Mouse (Mus musculus) limb, embryonic 15.5 days (tissue): Measurements from ENCODE around the gene Nrde2. TPM values are rescaled to one million over a fixed set of nuclear protein-coding genes. Genes with fewer than 3 reads are reported as not detected.
A peak's percentile ranks its signal among the peaks of the same experiment; 100 is the strongest.

ENCODE experiments used
- ATAC-seq: fragments of 200-750 bp; cut with Nextera tagmentation; 2 replicates; pipeline ENCODE4 v1.8.0; 2017; ENCODE audit warnings: low read depth, moderate TSS enrichment; ENCODE audit not compliant: insufficient number of reproducible peaks, low FRiP score, low TSS enrichment
- H3K27ac ChIP-seq: fragments of 300-500 bp; sonication (generic); 2 replicates; pipeline ENCODE4 v1.5.1; 2015; ENCODE audit warnings: moderate library complexity, mild to moderate bottlenecking, inconsistent platforms
- H3K27me3 ChIP-seq: fragments of 300-500 bp; sonication (generic); 2 replicates; pipeline ENCODE4 v1.6.1; 2015; ENCODE audit warnings: inconsistent platforms
- H3K36me3 ChIP-seq: fragments of 300-500 bp; sonication (generic); 2 replicates; pipeline ENCODE4 v1.6.1; 2015; ENCODE audit warnings: inconsistent platforms
- H3K4me1 ChIP-seq: fragments of 300-500 bp; sonication (generic); 2 replicates; pipeline ENCODE4 v1.6.1; 2015; ENCODE audit warnings: inconsistent platforms
- H3K4me2 ChIP-seq: fragments of 300-500 bp; sonication (generic); 2 replicates; pipeline ENCODE4 v1.6.1; 2015; ENCODE audit warnings: mild to moderate bottlenecking, inconsistent platforms
- H3K4me3 ChIP-seq: fragments of 300-500 bp; sonication (generic); 2 replicates; pipeline ENCODE4 v1.5.1; 2015; ENCODE audit warnings: mild to moderate bottlenecking, inconsistent platforms
- H3K9ac ChIP-seq: fragments of 300-500 bp; sonication (generic); 2 replicates; pipeline ENCODE4 v1.6.1; 2015; ENCODE audit warnings: inconsistent platforms
- H3K9me3 ChIP-seq: fragments of 300-500 bp; sonication (generic); 2 replicates; pipeline ENCODE4 v1.6.1; 2016; ENCODE audit warnings: inconsistent platforms
- WGBS: fragments of 180-500 bp; shearing (Covaris S2); methylation state at CpG from one replicate; pipeline ENCODE4 v1.1.7; 2015; 5-methylcytosine and 5-hydroxymethylcytosine counted together
- polyA plus RNA-seq: library from polyadenylated mRNA; unstranded; fragments of >200 nt; fragmentation: Nextera tagmentation; extraction: Ambion mirVana; gene quantifications from 2 replicates; pipeline ENCODE4 v1.2.1, GENCODE M21; 2015

Gene Nrde2
- polyA plus RNA-seq, 1 experiment from 2014 or later = 12.8 TPM

DNA sequence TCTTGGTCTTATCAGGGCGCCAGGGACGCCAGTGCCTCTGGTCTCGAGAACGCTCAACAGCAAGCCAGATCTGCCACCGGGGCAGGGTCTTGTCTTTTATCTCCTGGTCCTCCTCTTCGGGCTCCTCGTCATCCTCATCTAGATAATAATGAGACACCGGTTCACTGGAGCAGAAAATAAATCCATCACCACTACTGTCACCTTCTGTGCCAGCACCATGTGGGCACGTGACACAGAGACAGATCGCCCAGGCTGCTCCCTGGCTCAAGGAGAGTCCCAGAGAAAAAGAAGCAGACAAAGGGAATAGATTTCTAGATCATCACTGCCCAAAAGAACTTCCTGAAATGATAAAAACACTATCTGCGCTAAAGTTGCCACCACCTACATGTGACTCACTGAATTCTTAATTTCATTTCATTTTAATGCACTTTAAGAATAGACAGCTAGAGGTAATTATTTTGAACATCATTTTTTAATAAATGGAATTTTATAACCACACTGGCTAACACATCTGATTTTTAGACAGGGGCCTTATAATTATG, 25.0 kb downstream of the Nrde2 start:
- Histone ChIP-seq H3K4me3 (no peak overlapping the region), H3K9me3 (no peaks in the 10 kb centered on the region), H3K27ac (no peak overlapping the region), H3K4me1 (no peaks in the 10 kb centered on the region), H3K4me2 (no peak overlapping the region), H3K9ac (no peak overlapping the region), H3K27me3 (no peaks in the 10 kb centered on the region), H3K36me3 (peaks cover 87% of the 10 kb centered on the region)
- no peak for ATAC-seq
- 89% methylated on average over 11 of the region's 11 CpGs for WGBS

DNA sequence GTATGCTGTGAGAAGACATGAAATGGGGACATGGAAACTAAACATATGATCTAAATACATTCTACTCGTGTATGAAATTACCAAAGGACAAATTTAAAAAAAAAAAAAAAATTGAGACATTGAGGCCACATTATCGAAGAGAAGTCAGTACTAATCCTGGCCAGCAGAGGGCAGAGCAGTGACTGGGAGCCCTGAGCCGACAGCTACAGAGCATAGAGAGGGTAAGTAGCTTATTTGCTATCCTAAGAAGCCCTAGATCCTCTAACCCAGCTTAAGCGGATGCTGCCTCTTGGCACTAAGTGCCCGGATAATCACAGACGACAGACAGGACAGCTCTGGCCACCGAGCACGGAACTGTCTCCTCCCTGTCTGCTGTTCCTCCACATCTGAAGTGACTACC, 27.8 kb downstream of the Nrde2 start:
- Histone ChIP-seq H3K9ac (no peak overlapping the region), H3K4me2 (no peak overlapping the region), H3K4me1 (peaks cover 10% of the 10 kb centered on the region; the same call in 1 of the 2 replicates), H3K4me3 (no peak overlapping the region), H3K27me3 (no peaks in the 10 kb centered on the region), H3K27ac (no peak overlapping the region), H3K9me3 (no peaks in the 10 kb centered on the region), H3K36me3 (peaks cover 79% of the 10 kb centered on the region)
- no peak for ATAC-seq
- WGBS = 46% methylated on average over 8 of the region's 8 CpGs

DNA sequence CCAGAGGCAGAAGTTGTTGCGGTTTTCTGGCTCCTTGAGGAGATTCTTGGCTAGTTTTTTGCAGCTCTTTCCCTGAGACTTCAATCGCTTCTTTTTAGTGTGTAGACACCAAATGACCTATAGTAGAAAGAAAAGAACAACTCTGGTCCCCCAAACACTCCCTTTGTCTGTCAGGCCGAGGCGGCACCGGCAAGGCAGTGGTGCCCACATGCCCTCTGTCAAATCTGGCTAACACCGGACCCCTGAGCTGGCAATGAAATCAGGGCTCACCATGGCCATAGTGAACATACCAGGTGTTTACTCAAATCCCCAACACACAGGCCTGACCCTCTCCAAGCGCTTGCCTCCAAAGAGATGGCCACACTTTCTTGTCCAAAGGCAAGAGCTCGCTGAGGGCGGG, 28.3 kb downstream of the Nrde2 start:
- no peaks in the 10 kb centered on the region for H3K9me3 ChIP-seq
- no peak for ATAC-seq
- peaks cover 10% of the 10 kb centered on the region; the same call in 1 of the 2 replicates for H3K4me1 ChIP-seq
- peaks cover 79% of the 10 kb centered on the region for H3K36me3 ChIP-seq
- WGBS = 87% methylated on average over 9 of the region's 9 CpGs
- no peak overlapping the region for H3K4me3 ChIP-seq
- no peak overlapping the region for H3K27ac ChIP-seq
- no peak overlapping the region for H3K9ac ChIP-seq
- H3K27me3 ChIP-seq = no peaks in the 10 kb centered on the region
- no peak overlapping the region for H3K4me2 ChIP-seq

DNA sequence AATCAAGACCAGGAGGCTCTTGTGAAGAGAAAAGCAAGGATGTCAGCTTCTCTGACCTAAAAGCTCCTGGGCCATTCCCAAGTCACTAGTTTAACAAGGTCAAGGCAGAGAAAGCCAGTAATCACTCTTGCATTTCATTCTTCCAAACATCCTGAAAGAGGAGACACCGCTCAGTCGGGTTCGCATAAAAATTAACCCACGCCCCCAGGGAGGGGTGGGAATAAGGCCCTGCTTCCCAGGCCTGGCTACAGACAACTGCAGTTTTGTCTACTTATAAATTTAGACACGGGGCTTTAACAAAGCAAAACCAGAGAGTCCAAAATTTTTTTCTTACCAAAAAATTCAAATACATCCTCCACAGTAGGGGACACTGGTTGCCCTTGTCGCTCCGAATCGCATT, 30.5 kb downstream of the Nrde2 start:
- peaks cover 10% of the 10 kb centered on the region; the same call in 1 of the 2 replicates for H3K4me1 ChIP-seq
- H3K4me2 ChIP-seq = no peak overlapping the region
- WGBS = 58% methylated on average over 8 of the region's 8 CpGs
- H3K36me3 ChIP-seq = peaks cover 85% of the 10 kb centered on the region
- no peak overlapping the region for H3K27ac ChIP-seq
- no peak overlapping the region for H3K4me3 ChIP-seq
- no peaks in the 10 kb centered on the region for H3K9me3 ChIP-seq
- no peaks in the 10 kb centered on the region for H3K27me3 ChIP-seq
- no peak overlapping the region for H3K9ac ChIP-seq
- no peak for ATAC-seq

DNA sequence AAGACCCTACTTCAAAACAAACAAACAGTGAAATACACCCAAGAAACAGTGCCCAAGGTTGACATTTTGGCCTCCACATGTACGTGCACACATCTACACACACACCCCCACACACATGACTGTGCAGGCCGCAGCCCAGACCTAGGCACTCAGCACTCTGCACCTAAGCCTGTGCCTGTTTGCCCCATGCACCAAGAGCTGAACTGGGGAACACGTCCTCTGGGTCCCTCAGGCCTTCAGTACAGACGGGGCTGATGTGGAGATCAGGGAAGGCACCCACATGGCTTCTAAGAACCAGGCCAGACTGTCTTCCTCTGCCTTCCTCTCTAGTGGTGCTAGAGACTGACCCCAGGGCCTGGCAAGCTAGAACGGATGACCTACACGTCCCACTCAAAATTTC, 30.9 kb downstream of the Nrde2 start:
- ATAC-seq = no peak
- H3K36me3 ChIP-seq = peaks cover 85% of the 10 kb centered on the region
- H3K27me3 ChIP-seq = no peaks in the 10 kb centered on the region
- peaks cover 10% of the 10 kb centered on the region; the same call in 1 of the 2 replicates for H3K4me1 ChIP-seq
- H3K4me2 ChIP-seq = no peak overlapping the region
- 64% methylated on average over 6 of the region's 6 CpGs for WGBS
- no peak overlapping the region for H3K4me3 ChIP-seq
- no peak overlapping the region for H3K27ac ChIP-seq
- no peak overlapping the region for H3K9ac ChIP-seq
- no peaks in the 10 kb centered on the region for H3K9me3 ChIP-seq

DNA sequence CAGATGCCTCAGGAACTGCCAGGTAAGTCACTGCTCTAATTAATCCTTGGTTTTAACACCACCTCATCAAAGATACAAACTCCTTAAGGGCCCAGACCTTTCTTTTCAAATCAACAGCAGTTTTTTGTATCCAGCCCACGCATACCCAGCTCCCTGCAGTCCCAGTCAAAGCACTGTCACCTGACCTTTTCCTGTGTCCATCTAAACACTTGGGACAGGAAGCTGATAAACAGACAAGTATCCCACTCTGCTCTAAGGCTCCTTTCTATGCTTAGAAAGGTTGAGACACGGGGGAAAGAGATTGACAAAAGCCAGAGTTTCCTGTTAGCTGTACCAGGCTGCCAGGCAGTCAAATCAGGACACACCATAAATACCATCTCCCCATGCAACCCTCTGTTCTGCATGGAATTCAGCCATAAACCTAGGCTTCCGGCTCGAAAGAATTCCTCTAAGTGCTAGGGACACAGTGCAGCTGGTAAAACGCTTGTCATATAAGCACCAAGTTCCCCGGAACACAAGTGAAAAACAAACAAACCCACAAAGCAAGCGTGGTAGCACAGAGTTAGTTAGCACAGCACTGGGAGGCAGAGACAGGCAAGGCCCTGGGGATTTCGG, 31.5 kb downstream of the Nrde2 start:
- peaks cover 10% of the 10 kb centered on the region; the same call in 1 of the 2 replicates for H3K4me1 ChIP-seq
- no peak overlapping the region for H3K4me3 ChIP-seq
- H3K9ac ChIP-seq = no peak overlapping the region
- H3K4me2 ChIP-seq = no peak overlapping the region
- 41% methylated on average over 8 of the region's 8 CpGs for WGBS
- H3K27me3 ChIP-seq = no peaks in the 10 kb centered on the region
- no peak overlapping the region for H3K27ac ChIP-seq
- H3K9me3 ChIP-seq = no peaks in the 10 kb centered on the region
- no peak for ATAC-seq
- peaks cover 85% of the 10 kb centered on the region for H3K36me3 ChIP-seq

DNA sequence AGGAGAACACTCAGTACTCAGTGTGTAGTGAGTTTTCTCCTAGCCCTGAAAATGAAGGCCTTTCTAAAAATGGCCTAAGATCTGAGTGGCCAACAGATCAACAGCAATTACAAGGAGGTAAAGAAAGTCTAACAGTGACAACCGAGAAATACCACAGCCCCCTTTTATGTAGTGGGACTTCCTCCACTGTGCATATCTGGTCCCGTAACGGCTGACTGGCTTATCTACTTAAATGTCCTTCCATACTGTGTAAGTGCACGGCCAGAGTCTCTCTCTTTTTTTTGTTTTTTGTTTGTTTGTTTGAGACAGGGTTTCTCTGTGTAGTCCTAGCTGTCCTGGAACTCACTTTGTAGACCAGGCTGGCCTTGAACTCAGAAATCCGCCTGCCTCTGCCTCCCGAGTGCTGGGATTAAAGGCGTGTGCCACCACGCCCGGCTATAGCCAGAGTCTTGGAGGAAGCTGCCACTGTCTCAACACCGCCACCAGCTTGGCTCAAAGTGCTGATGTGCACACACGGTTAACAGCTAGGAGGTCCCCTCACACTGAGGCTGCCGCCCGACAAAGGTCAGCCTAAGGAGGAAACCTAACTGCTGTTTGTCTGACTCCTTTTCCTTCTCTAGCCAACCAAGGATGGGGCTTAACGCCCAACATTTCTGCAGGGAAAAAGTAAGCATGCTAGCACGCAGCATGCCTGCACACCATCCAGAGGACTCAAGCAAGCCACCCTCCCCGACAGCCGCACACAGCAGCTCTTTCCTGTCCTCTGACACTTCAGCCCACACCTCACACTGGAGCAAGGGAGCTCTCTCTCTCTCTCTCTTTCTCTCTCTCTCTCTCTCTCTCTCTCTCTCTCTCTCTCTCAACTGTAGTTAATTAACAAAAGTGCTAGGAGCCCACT, 32.2 kb downstream of the Nrde2 start:
- no peak overlapping the region for H3K4me3 ChIP-seq
- no peaks in the 10 kb centered on the region for H3K27me3 ChIP-seq
- ATAC-seq = no peak
- H3K36me3 ChIP-seq = peaks cover 81% of the 10 kb centered on the region
- 66% methylated on average over 17 of the region's 17 CpGs for WGBS
- H3K27ac ChIP-seq = no peak overlapping the region
- H3K4me1 ChIP-seq = peaks cover 10% of the 10 kb centered on the region; the same call in 1 of the 2 replicates
- no peak overlapping the region for H3K9ac ChIP-seq
- no peak overlapping the region for H3K4me2 ChIP-seq
- H3K9me3 ChIP-seq = no peaks in the 10 kb centered on the region

DNA sequence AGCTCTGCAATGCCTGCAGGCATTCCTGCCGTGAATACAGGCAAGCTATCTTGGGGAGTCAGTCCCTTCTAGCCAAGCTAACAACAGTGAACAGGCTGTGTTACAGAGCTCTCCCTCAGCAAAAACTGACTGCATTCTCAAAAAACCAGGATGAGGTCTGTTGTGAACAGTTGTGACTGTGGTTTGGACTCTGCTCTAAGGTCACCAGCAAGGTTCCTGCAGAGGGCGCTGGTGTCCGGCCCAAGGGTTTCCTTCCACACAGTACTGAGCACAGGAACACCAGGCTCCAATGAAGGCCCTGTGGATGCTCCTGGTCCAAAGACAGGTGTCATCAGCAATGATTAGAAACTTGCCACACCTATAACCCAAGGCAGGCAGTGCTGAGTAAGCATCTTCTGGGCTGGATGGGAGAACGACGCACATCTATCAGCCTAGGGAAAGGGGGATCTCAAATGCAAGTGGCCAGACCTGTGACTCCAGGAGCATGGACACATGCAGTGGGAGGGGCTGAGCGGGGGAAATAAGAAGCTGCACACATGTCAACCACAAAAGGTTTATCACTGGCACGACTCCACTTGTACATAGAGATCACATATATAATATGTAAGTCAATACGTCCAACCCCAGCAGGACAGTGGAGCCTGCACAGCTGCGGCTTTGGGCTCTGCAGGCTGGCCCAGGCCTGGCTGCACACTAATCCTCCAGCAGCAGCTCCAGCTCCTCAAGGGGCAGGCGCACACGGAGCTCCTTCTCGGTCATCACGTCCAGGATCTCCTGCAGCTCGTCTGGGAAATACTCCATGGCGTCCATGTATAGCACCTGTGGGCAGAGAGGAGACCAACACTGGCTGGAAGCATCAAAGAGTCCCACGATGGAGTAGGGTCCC, 34.3 kb downstream of the Nrde2 start:
- ATAC-seq = peak; percentile 54; the same call in 1 of the 2 replicates
- Histone ChIP-seq H3K9me3 (no peaks in the 10 kb centered on the region), H3K27ac (no peak overlapping the region)

DNA sequence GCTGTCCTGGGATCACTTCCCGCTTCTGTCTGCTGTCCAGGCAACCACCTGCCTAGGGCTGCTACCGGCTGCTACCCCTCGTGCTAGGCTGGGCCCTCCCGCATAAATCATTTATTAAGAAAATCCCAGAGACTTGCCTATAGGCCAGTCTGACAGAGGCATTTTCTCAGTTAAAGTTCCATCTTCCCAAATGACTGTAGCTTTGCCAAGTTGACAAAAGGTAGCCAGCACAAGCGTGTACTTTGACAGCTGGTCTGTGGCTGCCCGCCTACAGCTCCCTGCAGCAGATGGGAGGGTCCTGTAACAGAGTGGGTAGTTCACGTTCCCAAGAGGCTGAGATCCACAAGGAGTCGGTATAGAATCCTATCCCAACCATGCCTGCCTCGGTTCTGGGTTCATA, 36.0 kb downstream of the Nrde2 start:
- Histone ChIP-seq H3K27me3 (no peaks in the 10 kb centered on the region), H3K4me3 (no peak overlapping the region), H3K36me3 (peaks cover 84% of the 10 kb centered on the region), H3K9ac (no peak overlapping the region), H3K9me3 (no peaks in the 10 kb centered on the region), H3K27ac (no peak overlapping the region; the same call in 1 of the 2 replicates), H3K4me2 (no peak overlapping the region), H3K4me1 (peaks cover 7% of the 10 kb centered on the region; the same call in 1 of the 2 replicates)
- 87% methylated on average over 9 of the region's 9 CpGs for WGBS
- no peak for ATAC-seq

More for the DNA sequence above, 34.3 kb downstream of the Nrde2 start:
- H3K36me3 ChIP-seq = peaks cover 82% of the 10 kb centered on the region
- peaks cover 10% of the 10 kb centered on the region; the same call in 1 of the 2 replicates for H3K4me1 ChIP-seq
- 73% methylated on average over 16 of the region's 16 CpGs for WGBS
- no peaks in the 10 kb centered on the region for H3K27me3 ChIP-seq
- H3K4me2 ChIP-seq = no peak overlapping the region
- H3K4me3 ChIP-seq = no peak overlapping the region
- H3K9ac ChIP-seq = no peak overlapping the region

DNA sequence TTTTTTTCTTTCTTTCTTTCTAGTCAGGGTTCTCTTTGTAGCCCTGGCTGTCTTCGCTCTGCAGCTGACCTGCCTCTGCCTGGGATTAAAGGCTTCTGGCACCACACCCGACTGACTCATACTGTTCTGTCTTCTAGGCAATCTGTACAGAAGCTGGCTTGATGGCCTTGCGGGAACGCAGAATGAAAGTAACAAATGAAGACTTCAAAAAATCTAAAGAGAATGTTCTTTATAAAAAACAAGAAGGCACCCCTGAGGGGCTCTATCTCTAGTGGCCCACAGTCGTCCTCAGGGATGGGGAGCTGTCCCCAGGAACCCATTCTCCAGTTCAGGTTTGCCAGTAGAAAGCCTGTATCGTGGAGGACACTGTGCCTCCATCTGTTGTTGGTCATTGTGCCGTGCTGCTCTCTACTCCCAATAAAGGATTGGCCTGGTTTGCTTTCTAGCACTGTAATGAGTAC, 36.5 kb downstream of the Nrde2 start:
- H3K27me3 ChIP-seq = no peaks in the 10 kb centered on the region
- no peak overlapping the region for H3K4me2 ChIP-seq
- peaks cover 2% of the 10 kb centered on the region; the same call in 1 of the 2 replicates for H3K4me1 ChIP-seq
- WGBS = 79% methylated on average over 7 of the region's 7 CpGs
- ATAC-seq = no peak
- no peak overlapping the region; the same call in 1 of the 2 replicates for H3K27ac ChIP-seq
- H3K36me3 ChIP-seq = peaks cover 84% of the 10 kb centered on the region
- H3K9me3 ChIP-seq = no peaks in the 10 kb centered on the region
- no peak overlapping the region for H3K9ac ChIP-seq
- H3K4me3 ChIP-seq = no peak overlapping the region

DNA sequence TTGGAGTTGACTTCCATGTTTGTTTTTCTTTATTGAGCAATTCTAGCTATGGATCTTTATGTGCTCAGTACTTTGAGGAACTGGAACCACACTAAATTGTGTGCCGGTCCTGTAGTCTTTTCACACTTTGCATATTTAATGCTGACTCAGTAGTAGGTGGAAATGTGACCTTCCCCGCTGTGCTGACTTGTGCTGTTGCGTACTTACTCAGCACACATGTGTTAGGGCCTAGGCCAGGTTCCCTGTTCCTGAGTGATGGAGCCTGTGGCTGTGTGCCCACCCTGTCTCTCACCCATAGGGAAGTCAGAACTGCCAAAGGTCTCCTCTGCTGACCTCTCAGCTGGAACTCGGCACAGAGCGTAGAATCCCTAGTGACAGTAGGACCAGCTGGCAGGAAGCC, 43.5 kb downstream of the Nrde2 start:
- H3K36me3 ChIP-seq = peaks cover 88% of the 10 kb centered on the region
- ATAC-seq = no peak
- H3K9ac ChIP-seq = no peak overlapping the region
- 88% methylated on average over 5 of the region's 5 CpGs for WGBS
- H3K27me3 ChIP-seq = no peaks in the 10 kb centered on the region
- H3K4me2 ChIP-seq = no peak overlapping the region
- H3K27ac ChIP-seq = no peak overlapping the region
- no peak overlapping the region for H3K4me3 ChIP-seq
- peaks cover 6% of the 10 kb centered on the region for H3K4me1 ChIP-seq
- H3K9me3 ChIP-seq = no peaks in the 10 kb centered on the region
